Mouse (Mus musculus) CH12.LX (cell line): ENCODE measurements around the gene Arhgef10l.

Experiments
- POLR2A ChIP-seq: IDR thresholded peaks from 2 replicates; pipeline ENCODE4 v1.6.1; 2011; ENCODE audit warnings: low read depth, mild to moderate bottlenecking, improper control_type of control experiment, low read length
- ZKSCAN1 ChIP-seq: IDR thresholded peaks from 2 replicates; pipeline ENCODE4 v1.6.1; 2012; ENCODE audit warnings: low read depth, inconsistent platforms, low read length, improper control_type of control experiment, borderline replicate concordance

GRCm38 (mm10) chr4:140631276-140631849, 34.4 kb downstream of the Arhgef10l start:
- TF ChIP-seq ZKSCAN1 (no peak), POLR2A (no peak)
